ENCODE assay signal across 8 mouse cellular contexts in the genomic region with DNA sequence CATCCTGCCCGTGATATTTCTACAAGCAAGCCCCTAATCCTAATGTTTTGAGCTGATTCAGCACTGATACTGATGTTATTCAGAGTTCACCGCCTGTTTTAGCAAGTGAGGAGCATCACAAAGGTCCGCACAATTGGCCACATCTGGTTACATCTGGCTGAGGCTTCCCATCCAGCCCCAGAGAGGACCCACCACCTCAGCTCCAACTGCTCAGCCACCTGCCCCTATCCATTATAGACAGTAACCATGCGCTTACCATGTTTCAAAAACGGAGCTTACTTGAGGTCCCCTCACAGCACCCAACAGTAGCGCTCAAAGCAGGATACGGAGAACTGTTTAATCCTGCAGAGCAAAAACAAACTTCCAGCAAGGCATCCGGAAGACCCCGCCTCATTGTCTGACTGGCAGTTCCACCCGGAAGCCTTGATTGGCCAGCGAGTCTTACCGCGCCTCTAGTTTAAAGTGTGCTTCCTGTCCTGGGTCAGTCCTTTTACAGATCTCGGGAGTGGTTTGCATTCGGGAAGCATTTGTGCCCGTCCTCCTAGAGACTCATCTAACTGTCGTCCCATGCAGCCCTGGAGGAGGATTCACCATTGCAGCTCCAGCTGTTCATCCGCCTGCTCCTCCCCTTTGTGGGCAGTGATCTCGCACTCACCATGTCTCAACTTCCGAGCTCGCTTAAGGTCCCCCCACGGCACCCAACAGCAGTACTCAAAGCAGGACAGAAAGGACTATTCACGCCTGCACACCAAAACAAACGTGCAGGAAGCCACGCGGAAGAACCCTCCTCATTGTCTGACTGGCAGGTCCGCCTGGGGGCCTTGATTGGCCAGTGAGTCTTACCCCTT.
DNase-seq lines count a peak whose midpoint lies in the region; ATAC-seq and TF ChIP-seq lines count a peak whose summit lies in the region.
"Not testable (repeated sequence)": the region's sequence is repeated elsewhere in the genome, so short reads cannot be mapped to it uniquely, and the experiment has no call there.

No protein-coding gene starts in this region.

- peak overlapping the region; percentile 49 for H3K4me2 ChIP-seq in kidney, embryonic 14.5 days (replicated peaks; ENCODE audit: low read depth, low read length)
- peak overlapping the region; percentile 57 for H3K4me2 ChIP-seq in limb, embryonic 15.5 days

- not testable (repeated sequence) for TF ChIP-seq CTCF in bone marrow macrophage, adult 2 months (IDR thresholded peaks at IDR 0.05; ENCODE audit: low read depth, low read length); embryonic fibroblast, embryonic 13.5 days (IDR thresholded peaks at IDR 0.05; ENCODE audit: borderline replicate concordance, insufficient read depth, low read length)

- not testable (repeated sequence) for H3K27me3 ChIP-seq in kidney, embryonic 14.5 days (ENCODE audit: control insufficient read depth, insufficient read depth, low read length); limb, embryonic 15.5 days

- peak overlapping the region; percentile 62 for H3K4me3 ChIP-seq in bone marrow macrophage, adult 2 months (ENCODE audit: insufficient read depth, low read length)
- H3K4me3 ChIP-seq in embryonic fibroblast, embryonic 13.5 days (ENCODE audit: insufficient read depth, low read length): peak overlapping the region; percentile 85
- peak overlapping the region; percentile 54 for H3K4me3 ChIP-seq in kidney, embryonic 14.5 days (ENCODE audit: low read length)
- peak overlapping the region; percentile 58 for H3K4me3 ChIP-seq in limb, embryonic 15.5 days

- H3K36me3 ChIP-seq in kidney, embryonic 14.5 days (ENCODE audit: control insufficient read depth, insufficient read depth, low read length); limb, embryonic 15.5 days: not testable (repeated sequence)

- not testable (repeated sequence) for TF ChIP-seq POLR2A in bone marrow macrophage, adult 2 months (IDR thresholded peaks at IDR 0.05; ENCODE audit: borderline replicate concordance, low read depth, low read length)
- peak; percentile 44 for TF ChIP-seq POLR2A in embryonic fibroblast, embryonic 13.5 days (IDR thresholded peaks at IDR 0.05; ENCODE audit: low read depth, low read length)

- WGBS in kidney, embryonic 14.5 days: 2% methylated on average over 27 of the region's 27 CpGs
- 2% methylated on average over 27 of the region's 27 CpGs for WGBS in limb, embryonic 15.5 days

- peak; percentile 99 for ATAC-seq in kidney, embryonic 14.5 days (ENCODE audit: low FRiP score, low TSS enrichment)
- peak; percentile 83 for ATAC-seq in limb, embryonic 15.5 days (ENCODE audit: insufficient number of reproducible peaks, low FRiP score, low TSS enrichment, low read depth)

- H3K27ac ChIP-seq in bone marrow macrophage, adult 2 months (ENCODE audit: insufficient read depth, low read depth, low read length): peak overlapping the region; percentile 58
- peak overlapping the region; percentile 42 for H3K27ac ChIP-seq in embryonic fibroblast, embryonic 13.5 days (ENCODE audit: insufficient read depth, low read length)
- peak overlapping the region; percentile 79; the same call in 1 of the 2 replicates for H3K27ac ChIP-seq in kidney, embryonic 14.5 days (ENCODE audit: low read depth, low read length)
- H3K27ac ChIP-seq in limb, embryonic 15.5 days: peak overlapping the region; percentile 86

- peak; percentile 88 for DNase-seq in A20 (ENCODE audit: low read depth, low spot score)
- peak; percentile 81 to 86 for DNase-seq in heart, adult 9 months (ENCODE audit: low spot score in 2 of 2)
- peak; percentile 21 to 31 for DNase-seq in monocyte, adult 2 months (ENCODE audit: low read depth in 1 of 2, low spot score in 2 of 2)
- DNase-seq in spleen, postnatal 36 days (ENCODE audit: low spot score in 2 of 2): peak; percentile 72 to 76

- peak overlapping the region; percentile 51; the same call in 1 of the 2 replicates for H3K9ac ChIP-seq in kidney, embryonic 14.5 days (ENCODE audit: low read depth, low read length)
- H3K9ac ChIP-seq in limb, embryonic 15.5 days: peak overlapping the region; percentile 39

- H3K9me3 ChIP-seq in kidney, embryonic 14.5 days (ENCODE audit: control insufficient read depth, low read length); limb, embryonic 15.5 days: not testable (repeated sequence)

- not testable (repeated sequence) for H3K4me1 ChIP-seq in bone marrow macrophage, adult 2 months (ENCODE audit: control insufficient read depth, insufficient read depth, low read length); embryonic fibroblast, embryonic 13.5 days (ENCODE audit: control insufficient read depth, insufficient read depth, low read length); kidney, embryonic 14.5 days (ENCODE audit: control insufficient read depth, insufficient read depth, low read length); limb, embryonic 15.5 days

Comparison
In these comparisons a context has a peak if more than half of its experiments do, and no peak if none do; other contexts are left out.
1. Peak in every context shown above with its lines: DNase-seq, ATAC-seq, H3K4me3 ChIP-seq and H3K27ac ChIP-seq.
2. DNase-seq: peak in every context shown above with its lines; median percentile 88 in A20; 84 in heart, adult 9 months; 74 in spleen, postnatal 36 days; 26 in monocyte, adult 2 months.